Mouse (Mus musculus) urinary bladder, adult 18-20 months (tissue): ENCODE data around the gene Foxn3.

ENCODE experiments used
- DNase-seq, 2 experiments: peaks; one replicate each; pipeline ENCODE4 v3.0.0; 2022; ENCODE audit warnings: low spot score in 2 of 2, mixed read lengths in 2 of 2

The Foxn3 gene

DNA sequence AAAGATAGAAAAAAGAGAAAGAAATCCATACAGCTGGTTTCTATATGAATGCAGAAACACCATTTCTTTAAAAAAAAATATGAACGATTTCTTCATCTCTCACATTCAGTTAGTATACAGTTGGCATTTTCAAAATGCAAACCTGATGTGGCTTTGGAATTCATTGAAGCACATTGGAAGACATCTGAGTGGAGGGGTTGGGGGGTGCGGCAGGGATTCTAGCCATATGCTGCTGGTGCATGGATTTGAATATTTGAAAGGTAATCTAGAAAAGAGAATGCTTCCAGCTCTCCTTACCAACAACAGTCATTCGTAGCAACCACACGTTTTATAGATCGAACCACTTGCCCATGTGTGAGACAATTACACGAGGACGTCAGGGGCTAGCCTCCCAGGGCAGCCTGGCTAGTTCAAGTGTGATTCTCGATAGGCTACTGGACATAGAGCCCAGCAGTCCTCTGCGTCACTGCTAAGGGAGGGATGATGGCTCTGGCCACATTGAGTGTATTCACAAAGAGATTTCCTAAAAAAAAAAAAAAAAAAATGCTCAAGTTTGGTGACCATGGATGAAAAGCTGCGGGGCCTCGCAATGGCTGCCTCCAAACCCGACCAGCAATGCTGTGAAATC is 96.0 kb downstream of the Foxn3 start:
- no peak for DNase-seq

DNA sequence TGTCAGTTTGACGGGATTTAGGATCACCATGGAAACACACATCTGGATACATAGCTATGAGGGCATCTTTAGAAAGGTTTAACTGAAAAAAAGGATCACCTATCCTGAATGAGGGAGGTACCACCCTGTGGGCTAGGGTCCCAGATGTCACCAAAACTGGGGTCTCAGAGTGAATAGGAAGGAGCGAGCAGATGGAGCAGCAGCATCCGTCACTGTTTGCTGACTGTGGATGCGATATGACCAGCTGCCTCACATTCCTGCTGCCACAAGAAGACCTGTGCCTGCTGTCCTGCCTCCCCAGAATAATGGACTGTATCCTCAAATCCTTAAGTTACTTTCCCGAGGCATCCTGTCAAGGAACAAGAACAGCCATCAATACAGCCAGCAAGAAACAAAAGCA is 97.0 kb downstream of the Foxn3 start:
- DNase-seq = no peak

DNA sequence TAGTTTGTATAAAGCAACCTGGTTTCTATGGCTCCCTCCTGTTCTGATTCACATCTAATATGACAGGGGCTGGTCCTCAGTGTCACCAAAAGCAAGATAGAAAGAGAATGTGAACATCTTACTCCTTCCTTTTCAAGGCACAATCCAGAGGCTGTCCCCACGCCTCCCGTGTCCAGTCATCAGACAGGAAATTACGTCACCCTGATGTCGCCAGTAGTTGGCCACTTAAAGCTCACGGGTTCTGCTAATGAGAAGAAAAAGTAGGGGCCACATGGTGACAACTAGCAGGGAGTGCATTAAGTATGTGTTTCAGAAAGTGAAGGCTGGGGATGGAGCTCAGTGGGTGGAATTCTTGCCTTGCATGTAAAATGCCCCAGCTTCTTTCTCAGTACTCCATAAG is 99.1 kb downstream of the Foxn3 start:
- no peak for DNase-seq

DNA sequence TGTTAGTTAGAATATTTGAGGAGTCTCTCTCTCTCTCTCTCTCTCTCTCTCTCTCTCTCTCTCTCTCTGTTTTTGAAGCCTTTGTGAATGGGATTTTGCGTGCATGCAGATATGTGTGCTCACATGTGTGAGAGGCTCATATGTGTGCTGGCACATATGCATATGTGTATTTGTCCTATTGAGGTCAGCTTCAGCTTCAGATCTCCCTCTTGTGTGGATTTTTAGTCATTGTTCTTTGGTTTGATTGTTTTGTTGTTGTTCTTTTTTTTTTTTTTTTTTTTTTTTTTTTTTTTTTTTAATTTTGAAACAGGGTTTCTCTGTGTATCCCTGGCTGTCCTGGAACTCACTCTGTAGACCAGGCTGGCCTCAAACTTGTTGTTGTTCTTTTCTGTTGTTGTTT is 100.5 kb downstream of the Foxn3 start:
- no peak for DNase-seq

DNA sequence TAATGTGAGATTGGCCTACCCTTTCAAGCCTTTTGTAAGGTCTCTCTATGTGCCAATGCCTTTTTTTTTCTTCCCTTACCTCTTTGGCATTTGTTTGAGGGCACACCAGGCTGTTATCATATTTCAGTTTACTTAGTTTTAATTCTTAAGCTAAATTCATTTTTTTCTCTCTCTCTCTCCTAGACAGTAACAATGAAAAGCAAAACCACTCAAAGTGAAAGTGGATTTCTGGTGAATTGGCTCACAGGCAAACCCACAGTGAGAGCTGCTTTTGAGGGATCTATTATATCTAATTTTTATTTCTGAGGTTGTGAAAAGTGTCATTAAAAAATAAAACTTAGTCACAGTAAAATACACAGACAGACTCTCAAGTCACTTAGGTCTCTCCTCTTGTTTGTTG is 101.1 kb downstream of the Foxn3 start:
- no peak for DNase-seq

DNA sequence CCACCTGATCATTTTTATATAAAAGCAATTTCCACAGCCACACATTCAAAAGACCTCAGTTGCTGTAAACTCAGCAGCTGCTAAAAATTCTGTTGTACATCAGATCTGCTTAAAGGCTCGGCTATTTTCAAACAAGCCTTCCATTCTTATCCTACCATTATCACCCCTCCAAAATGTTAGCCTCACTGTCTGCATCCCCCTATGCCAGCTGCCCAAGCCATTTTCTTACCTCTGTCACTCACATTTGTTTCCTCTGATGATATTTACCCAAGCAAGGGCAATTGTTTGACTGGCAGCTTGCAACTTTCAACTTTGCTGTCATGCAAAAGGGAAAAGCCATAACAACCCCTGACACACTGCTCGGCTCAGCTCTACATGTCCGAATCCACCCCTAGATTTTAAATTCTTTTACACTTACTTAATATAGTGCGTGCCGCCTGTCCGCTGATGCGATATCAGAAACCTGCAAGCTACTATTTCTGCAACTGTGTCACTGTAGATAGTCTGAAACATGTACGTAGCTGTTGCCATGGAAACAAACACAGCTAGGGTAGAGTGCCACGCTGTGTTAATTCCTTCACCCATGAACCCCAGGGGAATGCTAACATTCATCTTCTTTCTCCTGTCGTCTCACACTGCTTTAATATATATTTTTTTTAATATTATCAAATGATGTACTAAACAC is 105.7 kb downstream of the Foxn3 start:
- DNase-seq = no peak

DNA sequence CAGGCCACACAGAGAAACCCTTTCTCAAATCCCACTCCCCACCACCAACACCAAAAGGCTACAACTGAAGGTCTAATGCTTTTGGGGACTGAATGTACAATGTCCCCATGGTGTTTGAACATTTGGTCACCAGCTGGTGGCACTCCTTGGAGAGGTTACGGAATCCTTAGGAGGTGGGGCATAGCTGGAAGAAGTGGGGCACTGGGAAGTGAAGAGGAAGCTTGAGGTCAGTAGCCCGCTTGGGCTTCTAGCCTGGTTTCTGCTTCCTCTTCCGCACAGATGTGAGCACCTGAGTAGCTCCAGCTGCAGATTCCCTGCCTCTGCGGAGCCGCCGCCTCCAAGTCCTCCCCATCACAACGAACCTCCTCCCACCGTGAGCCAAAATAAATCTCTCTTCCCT is 107.8 kb downstream of the Foxn3 start:
- no peak for DNase-seq

DNA sequence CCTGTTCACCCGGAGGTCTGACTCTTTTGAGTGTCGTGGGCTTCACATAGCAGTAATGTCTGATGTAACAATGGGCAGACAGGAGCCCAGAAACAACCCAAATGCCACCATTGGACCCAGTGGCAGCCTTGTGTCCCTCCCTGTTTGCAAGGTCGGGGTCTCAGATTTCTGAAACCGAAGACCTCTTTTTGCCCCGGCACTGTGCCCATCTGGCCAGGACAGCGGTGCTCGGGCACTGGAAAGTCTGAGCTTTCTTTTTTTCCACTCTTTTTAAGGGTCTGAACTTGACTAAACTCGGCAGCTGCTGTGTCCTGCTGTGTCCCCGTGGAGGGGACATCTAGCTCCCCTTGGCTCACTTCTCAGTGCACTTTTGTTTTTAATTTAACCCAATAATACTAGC is 109.0 kb downstream of the Foxn3 start:
- DNase-seq = no peak

DNA sequence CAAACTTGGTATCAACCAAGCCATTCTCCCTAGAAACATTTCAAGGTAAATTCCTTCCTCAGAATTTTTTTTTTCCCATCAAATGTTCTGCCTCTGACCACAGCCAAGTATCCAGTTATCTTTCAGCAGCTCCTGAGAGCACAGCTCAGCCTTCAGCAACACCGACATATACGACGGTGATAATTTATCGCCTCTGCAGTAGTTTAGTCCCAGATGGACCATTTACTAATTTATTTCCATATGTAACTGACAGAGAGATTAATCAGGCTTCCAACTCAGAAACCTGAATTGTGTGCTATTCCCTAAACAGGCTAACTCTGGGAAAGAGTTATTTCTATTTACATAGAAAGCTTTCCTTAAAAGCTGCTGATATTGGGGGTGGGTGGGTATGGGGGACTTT is 109.6 kb downstream of the Foxn3 start:
- no peak for DNase-seq

DNA sequence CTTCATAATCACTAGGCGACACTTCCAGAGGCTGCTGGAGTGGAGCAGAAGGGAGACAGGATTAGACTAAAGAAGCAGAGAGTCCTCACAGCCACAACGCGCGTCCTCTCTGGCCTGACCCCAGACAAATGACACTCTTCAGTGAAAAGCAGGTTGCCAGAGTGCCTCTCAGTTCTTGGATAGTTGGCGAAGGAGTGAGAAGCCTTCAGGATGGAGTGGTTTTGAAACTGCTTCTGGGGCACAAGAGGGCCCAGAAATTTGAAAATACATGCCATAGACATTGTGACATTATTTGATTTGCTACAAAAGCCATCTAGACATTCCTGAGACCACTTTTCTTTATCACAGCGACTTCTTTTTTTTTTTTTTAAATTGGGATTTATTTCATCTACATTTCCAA is 113.3 kb downstream of the Foxn3 start:
- DNase-seq = no peak

DNA sequence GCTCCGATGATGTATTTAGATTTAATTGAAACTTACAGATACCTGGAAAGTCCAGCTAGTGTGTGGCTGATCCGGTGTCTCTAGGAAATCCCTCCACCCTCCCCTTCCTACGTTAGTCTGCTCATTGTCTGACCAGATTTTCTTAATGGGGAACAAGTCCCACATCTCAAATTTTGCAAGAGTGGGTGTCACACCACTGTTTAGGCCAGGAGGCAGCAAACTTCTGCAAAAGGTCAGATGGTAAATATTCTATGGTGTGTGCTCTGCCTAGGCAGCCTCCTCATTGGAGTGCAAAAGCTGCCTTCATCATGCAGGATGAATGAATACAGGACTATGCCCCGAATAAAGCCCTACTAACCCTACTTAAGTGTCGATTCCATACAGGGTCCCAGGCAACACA is 115.6 kb downstream of the Foxn3 start:
- DNase-seq = no peak

DNA sequence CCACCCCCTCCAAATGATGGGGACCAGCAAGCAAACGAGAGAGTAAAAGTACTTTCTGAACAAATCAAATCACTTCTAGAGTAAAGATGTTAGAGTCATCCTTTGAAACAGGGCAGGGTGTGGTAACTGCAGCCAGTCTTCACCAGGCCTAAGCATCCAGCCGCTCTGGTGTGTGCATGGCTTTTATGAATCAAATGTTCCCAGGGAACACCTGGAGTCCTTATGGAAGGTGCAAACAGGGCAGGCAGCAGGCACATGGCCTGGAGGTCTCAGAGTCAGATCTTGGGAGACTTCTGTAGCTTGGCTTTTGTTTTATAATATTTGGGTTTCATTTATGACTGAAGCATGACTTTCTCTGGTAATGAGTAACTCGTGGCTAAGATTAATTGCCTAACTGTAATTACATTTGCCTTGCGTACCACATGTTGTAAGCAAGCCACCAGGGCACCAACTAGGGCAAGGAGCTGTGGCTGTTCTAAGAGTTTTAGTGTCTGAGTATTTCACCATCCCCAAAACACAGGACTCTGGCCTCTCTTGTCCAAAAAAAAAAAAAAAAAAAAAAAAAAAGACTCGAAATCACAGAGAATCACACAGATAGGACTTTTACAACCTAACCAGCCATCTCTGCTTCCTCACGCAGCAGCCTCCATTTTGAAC is 118.2 kb downstream of the Foxn3 start:
- no peak for DNase-seq

DNA sequence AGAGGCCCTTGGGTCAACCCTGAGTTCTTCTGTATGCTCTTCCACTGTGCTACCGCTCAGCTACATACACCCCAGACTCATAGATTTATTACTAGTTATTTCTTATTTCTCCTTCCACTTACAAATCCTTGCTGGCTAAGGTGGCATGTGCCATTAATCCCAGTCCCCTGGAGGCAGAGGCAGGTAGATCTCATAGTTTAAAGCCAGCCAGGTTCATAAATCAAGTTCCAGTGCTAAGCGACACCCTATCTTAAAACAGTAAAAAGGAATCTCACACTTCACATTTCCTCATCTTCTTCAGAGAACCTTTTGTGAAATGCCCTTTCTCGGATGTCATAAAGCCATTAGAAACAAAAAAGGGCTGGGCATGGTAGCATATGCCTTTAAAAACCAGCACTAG is 120.6 kb downstream of the Foxn3 start:
- DNase-seq = no peak

DNA sequence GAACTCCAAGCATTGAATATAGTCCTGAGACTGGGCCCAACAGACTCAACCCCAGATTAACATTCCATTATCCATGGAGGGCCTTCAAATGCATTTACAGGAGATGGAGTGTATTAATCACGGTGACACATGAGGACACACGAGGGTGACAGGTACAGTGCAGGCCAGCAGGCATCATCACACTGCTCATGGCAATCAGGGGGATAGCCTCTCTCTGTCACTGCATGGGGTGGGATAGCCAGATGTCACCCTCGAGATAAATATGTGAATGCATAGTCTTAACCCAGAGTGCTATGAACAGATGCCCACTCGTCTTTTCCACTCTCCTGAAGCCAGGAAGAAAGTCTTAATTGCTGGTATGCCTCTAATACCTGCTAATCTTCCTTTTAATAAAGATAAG is 122.4 kb downstream of the Foxn3 start:
- DNase-seq = no peak

DNA sequence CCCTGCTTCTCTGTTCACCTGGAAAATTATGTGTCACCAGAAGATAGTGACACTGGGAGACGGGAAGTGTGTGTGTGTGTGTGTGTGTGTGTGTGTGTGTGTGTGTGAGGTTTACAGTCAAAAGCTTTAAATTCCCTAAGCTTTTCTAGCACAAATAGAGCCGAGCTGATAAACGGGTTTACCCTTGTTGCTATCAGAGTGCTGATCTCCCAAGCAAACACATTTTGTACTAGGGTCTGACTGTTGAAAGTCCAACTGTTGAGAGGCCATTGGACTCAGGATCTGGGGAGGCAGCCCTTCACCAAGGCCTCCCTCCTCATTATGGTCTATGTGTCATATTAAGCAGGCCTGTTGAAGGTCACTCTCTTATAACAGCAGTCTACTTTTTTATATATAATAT is 123.4 kb downstream of the Foxn3 start:
- no peak for DNase-seq

DNA sequence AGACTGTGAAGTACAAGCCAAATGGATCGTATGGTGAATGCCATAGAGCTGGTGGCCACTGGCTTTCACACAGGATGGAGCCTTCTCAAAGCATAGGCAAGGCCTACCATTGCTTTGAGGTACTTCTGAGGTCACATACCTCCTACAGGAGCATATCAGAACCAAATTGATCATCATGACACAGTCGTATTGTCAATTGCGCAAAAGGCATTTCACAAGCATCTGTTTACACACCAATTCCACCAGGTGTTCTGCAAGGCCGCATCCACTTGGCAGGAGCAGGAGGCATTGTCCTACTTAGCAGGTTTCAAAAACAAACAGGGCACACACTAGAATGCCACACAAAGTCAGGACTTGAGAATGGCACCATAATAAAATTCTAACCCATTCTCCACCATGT is 128.2 kb downstream of the Foxn3 start:
- DNase-seq = no peak

DNA sequence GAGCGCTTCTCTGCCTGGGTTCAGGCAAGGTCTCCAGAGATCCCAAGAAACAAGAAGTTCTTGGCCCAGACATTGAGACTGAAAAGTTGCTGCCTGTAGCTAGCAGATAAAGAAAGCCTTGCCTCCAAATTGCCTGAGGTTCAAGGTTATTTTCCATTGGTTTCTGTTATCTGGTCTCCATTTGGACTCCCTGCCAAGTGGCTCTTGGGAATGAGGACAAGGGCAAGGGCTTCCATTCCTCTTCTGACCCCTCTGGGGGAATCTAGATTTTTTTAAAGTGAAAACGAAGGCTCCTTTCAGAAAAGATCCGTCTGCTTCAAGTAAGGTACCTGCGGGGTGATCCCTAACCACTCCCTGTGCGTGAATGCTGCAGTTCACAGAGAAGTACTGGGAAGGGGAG is 130.0 kb downstream of the Foxn3 start:
- DNase-seq = no peak

DNA sequence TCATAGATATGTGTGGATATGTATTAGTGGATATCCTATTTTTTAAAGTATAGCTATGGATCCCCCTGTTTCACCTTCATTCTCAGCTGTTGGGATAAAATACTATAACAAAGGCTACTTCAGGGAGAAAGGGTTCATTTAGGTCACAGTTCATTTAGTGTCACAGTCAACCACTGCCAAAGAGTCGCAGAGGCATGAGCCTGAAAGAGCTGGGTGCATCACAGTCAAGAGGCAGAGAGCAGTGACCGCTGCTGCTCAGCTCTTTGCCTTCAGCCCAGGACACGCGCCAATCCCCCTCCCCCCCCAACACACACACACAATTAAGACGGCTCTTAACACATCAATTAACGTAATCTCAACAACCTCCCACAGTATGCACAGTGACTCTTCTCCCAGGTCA is 131.8 kb downstream of the Foxn3 start:
- DNase-seq = no peak

DNA sequence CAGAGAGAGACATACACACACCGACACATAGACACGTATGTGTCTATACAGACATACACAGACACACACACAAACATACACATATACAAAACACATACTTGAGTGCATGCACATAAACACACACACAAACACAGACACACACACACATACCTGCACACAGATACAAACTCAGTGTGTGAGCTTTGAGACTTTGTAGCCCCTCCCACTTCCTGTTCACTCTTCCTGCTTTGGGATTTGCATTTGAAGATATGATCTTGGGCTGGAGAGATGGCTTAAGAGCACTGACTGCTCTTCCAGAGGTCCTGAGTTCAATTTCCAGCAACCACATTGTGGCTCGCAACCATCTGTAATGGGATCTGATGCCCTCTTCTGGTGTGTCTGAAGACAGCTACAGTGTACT is 132.4 kb downstream of the Foxn3 start:
- DNase-seq = no peak

DNA sequence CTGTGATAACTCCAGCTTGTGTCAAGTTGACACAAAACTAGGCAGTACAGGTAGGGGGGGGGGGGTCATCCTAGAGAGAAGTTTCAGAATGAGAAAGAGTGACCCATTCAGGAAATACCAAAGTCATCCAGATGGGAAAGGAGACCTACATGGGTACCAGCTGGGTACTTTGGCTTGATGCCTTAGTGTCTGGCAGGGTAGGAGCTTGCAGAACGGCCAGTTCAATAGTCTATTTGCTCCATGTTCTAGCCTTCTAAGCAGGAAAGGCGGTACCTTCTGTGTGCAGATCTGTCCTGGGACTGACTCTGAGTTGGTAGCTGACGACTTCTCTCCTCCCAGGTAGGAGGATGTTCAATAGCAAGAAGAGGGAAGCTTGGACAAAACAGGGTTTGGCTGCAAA is 134.3 kb downstream of the Foxn3 start:
- DNase-seq = no peak

DNA sequence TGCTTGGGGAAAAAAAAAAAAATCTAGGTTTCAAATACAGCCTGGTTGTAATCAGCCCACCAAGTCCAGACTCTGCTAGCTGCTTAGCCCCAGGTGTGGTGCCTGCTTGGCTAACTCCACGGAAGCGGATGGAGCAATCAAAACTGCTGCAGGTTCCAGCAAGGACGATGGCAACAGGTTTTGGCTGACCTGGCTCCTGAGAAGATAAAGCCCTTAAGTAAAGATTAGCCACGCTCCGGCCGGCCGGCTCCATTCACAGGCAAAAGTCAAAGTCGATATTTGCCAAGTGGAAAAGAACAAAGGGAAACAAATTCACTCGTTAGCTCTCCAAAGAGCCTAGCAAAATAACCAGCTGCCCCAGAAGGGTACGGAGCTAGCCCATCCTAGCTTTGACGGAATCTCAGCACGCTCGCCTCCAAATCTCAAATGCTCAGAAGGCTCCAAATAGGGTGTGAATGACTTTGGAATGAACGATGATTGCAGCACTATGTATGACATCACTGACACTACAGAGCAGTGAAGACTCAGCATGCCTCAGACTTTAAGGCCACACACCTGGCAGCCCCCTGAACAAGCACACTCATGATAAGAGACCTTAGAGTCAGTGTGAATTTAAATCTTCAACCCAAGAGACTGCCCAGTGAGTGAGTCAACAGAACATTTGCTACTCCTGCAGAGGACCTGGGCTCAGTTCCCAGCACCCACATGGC is 137.0 kb downstream of the Foxn3 start:
- DNase-seq = no peak

DNA sequence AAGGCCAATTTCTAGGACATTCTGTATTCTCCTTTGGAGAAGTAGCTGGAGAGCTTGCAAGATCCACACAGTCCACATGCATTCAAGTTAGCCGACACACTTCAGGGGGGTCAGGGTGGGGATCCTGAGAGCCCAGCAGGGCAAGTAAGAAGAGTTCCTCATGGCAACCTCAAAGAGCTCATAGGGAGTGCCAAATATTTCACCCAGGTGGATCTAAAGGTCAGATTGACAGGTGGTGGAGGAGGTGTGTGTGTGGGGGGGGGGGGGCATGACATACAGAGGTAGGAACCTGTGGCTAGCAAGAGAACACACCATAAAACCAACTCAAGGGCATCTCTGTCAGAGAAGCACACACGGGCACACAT is 144.0 kb downstream of the Foxn3 start:
- DNase-seq = no peak
